Mouse (Mus musculus) midbrain, embryonic 11.5 days (tissue): ENCODE results near the gene Wdr82. TPM values are rescaled to one million over a fixed set of nuclear protein-coding genes. Genes with fewer than 3 reads are reported as not detected.

Experiments
- ATAC-seq: fragments of 200-750 bp; cut with Nextera tagmentation; 2 replicates; pipeline ENCODE4 v1.8.0; 2017; ENCODE audit warnings: moderate TSS enrichment, moderate library complexity; ENCODE audit not compliant: low FRiP score
- DNase-seq: peaks from one replicate; pipeline ENCODE4 v3.0.0; 2015; ENCODE audit warnings: low spot score; ENCODE audit errors: missing footprints
- H3K27ac ChIP-seq: fragments of 300-500 bp; sonication (generic); 2 replicates; pipeline ENCODE4 v1.5.1; 2014; ENCODE audit warnings: low read depth, low read length
- H3K27me3 ChIP-seq: fragments of 300-500 bp; sonication (generic); 2 replicates; pipeline ENCODE4 v1.6.1; 2014; ENCODE audit warnings: mild to moderate bottlenecking, low read length, moderate library complexity, mixed read lengths; ENCODE audit not compliant: control insufficient read depth, insufficient read depth
- H3K36me3 ChIP-seq: fragments of 300-500 bp; sonication (generic); 2 replicates; pipeline ENCODE4 v1.6.1; 2014; ENCODE audit warnings: mild to moderate bottlenecking, low read length, moderate library complexity, mixed read lengths; ENCODE audit not compliant: control insufficient read depth, insufficient read depth
- H3K4me1 ChIP-seq: fragments of 300-500 bp; sonication (generic); 2 replicates; pipeline ENCODE4 v1.6.1; 2014; ENCODE audit warnings: low read length; ENCODE audit not compliant: control insufficient read depth, insufficient read depth
- H3K4me2 ChIP-seq: fragments of 300-500 bp; sonication (generic); 2 replicates; pipeline ENCODE4 v1.6.1; 2014; ENCODE audit warnings: mild to moderate bottlenecking, moderate library complexity
- H3K4me3 ChIP-seq: fragments of 300-500 bp; sonication (generic); 2 replicates; pipeline ENCODE4 v1.5.1; 2014; ENCODE audit warnings: low read depth, low read length
- H3K9ac ChIP-seq: fragments of 300-500 bp; sonication (generic); 2 replicates; pipeline ENCODE4 v1.6.1; 2014; ENCODE audit warnings: low read length
- H3K9me3 ChIP-seq: fragments of 300-500 bp; sonication (generic); 2 replicates; pipeline ENCODE4 v1.6.1; 2016; ENCODE audit warnings: low read length; ENCODE audit not compliant: control insufficient read depth
- WGBS: fragments of 180-500 bp; shearing (Covaris S2); extraction: QIAGEN DNeasy Blood & Tissue Kit; methylation state at CpG from one replicate; pipeline ENCODE4 v1.1.7; 2014; 5-methylcytosine and 5-hydroxymethylcytosine counted together
- polyA plus RNA-seq: library from polyadenylated mRNA; unstranded; fragments of >200 nt; fragmentation: Nextera tagmentation; extraction: Ambion mirVana; gene quantifications from 2 replicates; pipeline ENCODE4 v1.2.1, GENCODE M21; 2014

Gene Wdr82
- polyA plus RNA-seq, 1 experiment from 2014 or later: 32.6 TPM

- Histone ChIP-seq H3K4me2 (no peak overlapping the region), H3K4me3 (no peak overlapping the region), H3K9ac (no peak overlapping the region), H3K4me1 (peaks cover 23% of the 10 kb centered on the region), H3K36me3 (no peaks in the 10 kb centered on the region), H3K9me3 (no peaks in the 10 kb centered on the region), H3K27me3 (no peaks in the 10 kb centered on the region), H3K27ac (no peak overlapping the region)
- DNase-seq (no peak), ATAC-seq (no peak)
- WGBS: 86% methylated on average over 2 of the region's 2 CpGs
These were observed 25.1 kb upstream of the Wdr82 start for GRCm38 (mm10) chr9:106145582-106145981.

DNA sequence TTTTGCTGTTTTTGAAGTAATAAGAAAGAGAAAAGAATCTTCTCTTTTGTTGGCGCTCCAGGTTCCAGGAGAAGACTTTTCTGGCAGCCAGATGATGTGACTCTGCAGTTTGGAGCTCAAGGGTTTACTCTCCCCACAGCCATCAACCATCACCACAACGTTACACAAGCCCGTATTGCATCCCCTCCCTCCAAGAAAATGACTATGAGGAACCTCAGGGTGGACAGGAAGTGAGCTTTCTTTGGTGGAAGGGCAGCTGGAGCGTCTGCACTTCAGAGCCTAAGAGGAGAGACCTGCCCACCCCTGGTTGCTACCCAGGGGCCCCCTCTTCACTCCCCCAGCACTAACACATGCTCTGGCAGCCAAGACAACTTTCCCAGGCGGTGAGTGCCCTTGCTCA lies 23.4 kb upstream of the Wdr82 start:
- H3K4me3 ChIP-seq: peak overlapping the region; percentile 77
- H3K27me3 ChIP-seq: no peaks in the 10 kb centered on the region

DNA sequence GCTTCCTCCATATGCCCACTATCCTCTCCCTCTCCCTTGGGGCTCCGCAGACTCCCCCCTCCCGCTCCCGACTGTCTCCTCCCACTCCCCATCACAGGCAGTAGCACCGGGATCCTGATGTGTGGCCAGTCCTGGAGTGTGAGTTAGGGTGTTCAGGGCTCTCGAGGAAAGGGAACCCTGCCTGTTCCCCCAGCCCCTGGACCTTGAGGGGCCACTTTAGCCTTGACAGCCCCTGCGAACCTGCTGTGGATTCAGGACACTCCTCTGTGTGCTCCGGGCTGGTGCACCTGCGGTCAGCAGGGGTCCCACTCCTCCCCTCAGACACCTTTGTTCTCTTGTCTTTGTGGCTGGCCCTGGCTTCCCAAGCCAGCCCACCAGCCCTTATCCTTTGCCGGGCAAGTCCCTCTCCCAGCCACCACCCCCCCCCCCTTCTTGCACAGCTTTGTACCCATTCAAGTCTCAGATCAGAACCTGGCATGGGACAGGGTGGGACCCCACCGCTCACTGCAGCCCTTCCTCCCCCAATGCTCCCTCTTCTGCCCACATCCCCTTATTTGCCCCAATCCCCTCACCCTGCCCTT lies 22.8 kb upstream of the Wdr82 start:
- peaks cover 23% of the 10 kb centered on the region for H3K4me1 ChIP-seq
- H3K4me2 ChIP-seq: peak overlapping the region; percentile 77
- no peaks in the 10 kb centered on the region for H3K36me3 ChIP-seq
- no peaks in the 10 kb centered on the region for H3K27me3 ChIP-seq
- peak overlapping the region; percentile 85 for H3K27ac ChIP-seq
- peak; percentile 94 for DNase-seq
- ATAC-seq: peak; percentile 74
- peak overlapping the region; percentile 77 for H3K4me3 ChIP-seq
- 3% methylated on average over 10 of the region's 10 CpGs for WGBS
- H3K9ac ChIP-seq: peak overlapping the region; percentile 98
- no peaks in the 10 kb centered on the region for H3K9me3 ChIP-seq

More for the DNA sequence above, 23.4 kb upstream of the Wdr82 start:
- 44% methylated on average over 5 of the region's 5 CpGs for WGBS
- no peaks in the 10 kb centered on the region for H3K9me3 ChIP-seq
- ATAC-seq: no peak
- no peaks in the 10 kb centered on the region for H3K36me3 ChIP-seq
- H3K4me1 ChIP-seq: peaks cover 23% of the 10 kb centered on the region
- H3K4me2 ChIP-seq: peak overlapping the region; percentile 77
- peak overlapping the region; percentile 98 for H3K9ac ChIP-seq
- no peak for DNase-seq
- peak overlapping the region; percentile 85 for H3K27ac ChIP-seq

GRCm38 (mm10) chr9:106148541-106149398 lies 22.0 kb upstream of the Wdr82 start:
- DNase-seq (peak; percentile 97), ATAC-seq (peak; percentile 86)
- Histone ChIP-seq H3K36me3 (no peaks in the 10 kb centered on the region), H3K27me3 (no peaks in the 10 kb centered on the region), H3K4me3 (peak overlapping the region; percentile 77), H3K27ac (peak overlapping the region; percentile 85), H3K9me3 (no peaks in the 10 kb centered on the region), H3K4me1 (peaks cover 23% of the 10 kb centered on the region), H3K4me2 (peak overlapping the region; percentile 77), H3K9ac (peak overlapping the region; percentile 98)
- WGBS: under 1% methylated on average over 36 of the region's 36 CpGs

DNA sequence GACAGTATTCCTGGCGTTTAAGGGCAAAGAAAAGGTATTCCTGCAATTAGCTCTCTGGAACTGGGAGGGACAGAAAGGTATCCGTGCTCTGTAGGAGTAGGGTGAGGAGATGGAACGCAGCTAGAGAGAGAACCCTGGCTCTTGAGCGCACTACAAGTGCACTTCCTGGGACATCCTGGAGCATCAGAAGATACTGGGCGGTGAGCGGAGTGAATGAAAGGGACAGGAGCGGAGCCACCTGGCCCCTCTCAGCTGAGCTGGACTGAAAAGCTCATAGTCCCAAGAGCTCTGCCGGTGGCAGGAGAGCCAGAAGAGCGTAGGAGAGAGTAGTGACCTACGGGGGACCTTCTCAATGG lies 21.4 kb upstream of the Wdr82 start:
- Histone ChIP-seq H3K4me3 (peak overlapping the region; percentile 77), H3K9me3 (no peaks in the 10 kb centered on the region), H3K36me3 (no peaks in the 10 kb centered on the region), H3K4me2 (peak overlapping the region; percentile 77), H3K27me3 (no peaks in the 10 kb centered on the region), H3K4me1 (peaks cover 23% of the 10 kb centered on the region), H3K27ac (peak overlapping the region; percentile 85; the same call in 1 of the 2 replicates), H3K9ac (peak overlapping the region; percentile 98)
- 16% methylated on average over 10 of the region's 10 CpGs for WGBS
- DNase-seq (no peak), ATAC-seq (no peak)

DNA sequence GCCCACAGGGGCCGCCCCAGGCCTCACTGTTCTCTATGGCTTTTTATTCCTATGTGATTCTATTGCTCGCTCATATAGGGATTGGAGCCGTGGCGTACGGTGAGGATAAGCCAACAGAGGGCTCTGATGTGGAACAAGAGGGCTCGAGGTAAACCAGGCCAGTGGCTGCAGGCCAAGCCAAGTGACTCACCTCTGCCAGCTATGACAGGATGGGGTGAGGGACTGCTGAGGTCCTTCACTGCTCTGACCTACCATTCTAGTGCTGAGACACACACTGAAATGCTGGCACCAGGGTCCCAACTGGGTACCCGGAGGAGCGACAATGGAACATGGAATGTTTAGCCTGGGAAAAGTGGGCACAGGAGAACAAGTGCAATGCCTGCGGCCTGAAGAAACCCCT lies 16.6 kb upstream of the Wdr82 start:
- DNase-seq (peak; percentile 77), ATAC-seq (no peak)
- Histone ChIP-seq H3K9me3 (no peaks in the 10 kb centered on the region), H3K9ac (no peak overlapping the region), H3K4me3 (no peak overlapping the region), H3K4me2 (no peak overlapping the region), H3K36me3 (0 out of 2 replicates have a peak, but pooled peaks cover 2% of the 10 kb centered on the region), H3K4me1 (peaks cover 11% of the 10 kb centered on the region), H3K27ac (no peak overlapping the region), H3K27me3 (no peaks in the 10 kb centered on the region)
- 86% methylated on average over 9 of the region's 9 CpGs for WGBS

GRCm38 (mm10) chr9:106156419-106156818 lies 14.3 kb upstream of the Wdr82 start:
- no peak overlapping the region for H3K4me3 ChIP-seq
- H3K9ac ChIP-seq: no peak overlapping the region
- H3K36me3 ChIP-seq: 0 out of 2 replicates have a peak, but pooled peaks cover 2% of the 10 kb centered on the region
- H3K4me1 ChIP-seq: peaks cover 5% of the 10 kb centered on the region; the same call in 1 of the 2 replicates
- WGBS: 58% methylated on average over 5 of the region's 5 CpGs
- no peaks in the 10 kb centered on the region for H3K27me3 ChIP-seq
- DNase-seq (peak; percentile 93), ATAC-seq (peak; percentile 71)
- H3K4me2 ChIP-seq: no peak overlapping the region
- H3K27ac ChIP-seq: peak overlapping the region; percentile 57
- H3K9me3 ChIP-seq: no peaks in the 10 kb centered on the region

DNA sequence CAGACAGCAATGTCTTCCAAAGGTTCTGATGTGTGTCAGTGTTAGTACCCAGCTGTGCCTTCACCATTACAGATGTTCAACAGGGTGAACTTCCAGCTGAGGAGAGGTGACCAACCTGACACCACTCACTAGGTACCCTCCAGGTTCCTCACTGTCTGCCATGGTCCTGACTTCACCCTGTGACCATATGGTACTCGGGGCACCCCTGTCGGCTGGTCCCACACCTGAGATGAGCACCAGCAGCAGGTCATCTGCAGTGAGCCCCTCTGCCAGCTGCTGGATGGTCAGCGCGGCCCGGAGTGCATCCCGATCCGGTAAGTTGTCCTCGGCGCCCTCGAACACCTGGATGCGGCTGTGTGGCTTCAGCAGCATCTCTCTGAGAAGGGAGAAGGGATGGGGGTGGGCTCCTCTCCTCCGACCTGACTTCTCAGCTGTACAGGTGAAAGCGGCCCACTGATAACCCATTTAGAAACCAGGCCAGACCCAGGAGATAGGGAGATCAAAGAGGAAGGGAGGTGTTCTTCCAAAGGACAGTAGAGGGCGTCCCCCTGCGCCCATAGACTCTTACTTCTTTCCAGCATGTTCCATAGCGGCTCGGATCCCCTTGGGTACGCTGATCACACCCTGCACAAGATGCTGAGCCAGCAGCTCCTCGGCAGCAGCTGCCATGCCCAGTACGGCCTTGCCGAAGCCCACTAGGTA lies 13.7 kb upstream of the Wdr82 start:
- Histone ChIP-seq H3K27me3 (no peaks in the 10 kb centered on the region), H3K36me3 (0 out of 2 replicates have a peak, but pooled peaks cover 2% of the 10 kb centered on the region), H3K4me1 (peaks cover 5% of the 10 kb centered on the region; the same call in 1 of the 2 replicates), H3K27ac (no peak overlapping the region), H3K4me2 (no peak overlapping the region), H3K9me3 (no peaks in the 10 kb centered on the region), H3K9ac (no peak overlapping the region), H3K4me3 (no peak overlapping the region)
- DNase-seq (peak; percentile 79), ATAC-seq (peak; percentile 4; the same call in 1 of the 2 replicates)
- WGBS: 79% methylated on average over 21 of the region's 21 CpGs

DNA sequence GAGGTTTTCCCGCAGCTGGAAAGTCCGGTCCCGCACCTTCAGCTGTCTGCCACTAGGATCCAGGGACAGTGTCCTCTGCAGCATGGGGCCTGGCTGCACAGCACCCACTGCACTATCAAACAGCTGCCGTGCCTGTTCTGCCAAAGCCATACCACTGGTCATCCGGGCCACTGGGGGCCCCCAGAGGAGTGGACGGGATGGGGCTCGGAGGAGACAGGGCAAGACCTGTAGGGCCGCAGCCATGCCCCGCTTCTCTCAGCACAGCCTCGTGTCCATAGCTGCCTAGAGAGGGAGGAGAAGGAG lies 13.2 kb upstream of the Wdr82 start:
- peaks cover 5% of the 10 kb centered on the region; the same call in 1 of the 2 replicates for H3K4me1 ChIP-seq
- no peaks in the 10 kb centered on the region for H3K27me3 ChIP-seq
- ATAC-seq: no peak
- DNase-seq: peak; percentile 73
- H3K36me3 ChIP-seq: 0 out of 2 replicates have a peak, but pooled peaks cover 2% of the 10 kb centered on the region
- H3K27ac ChIP-seq: no peak overlapping the region
- no peak overlapping the region for H3K4me2 ChIP-seq
- H3K4me3 ChIP-seq: no peak overlapping the region
- no peak overlapping the region for H3K9ac ChIP-seq
- 83% methylated on average over 10 of the region's 10 CpGs for WGBS
- H3K9me3 ChIP-seq: no peaks in the 10 kb centered on the region
